Mouse (Mus musculus) forebrain, embryonic 15.5 days (tissue): ENCODE measurements around the gene Psmb6. TPM values are rescaled to one million over a fixed set of nuclear protein-coding genes. Genes with fewer than 3 reads are reported as not detected.

Experiments
- ATAC-seq: fragments of 200-750 bp; cut with Nextera tagmentation; replicated peaks from 2 replicates; pipeline ENCODE4 v1.8.0; 2017; ENCODE audit warnings: mild to moderate bottlenecking, moderate TSS enrichment, moderate library complexity
- H3K27ac ChIP-seq: fragments of 300-500 bp; sonication (generic); replicated peaks from 2 replicates; pipeline ENCODE4 v1.5.1; 2015; ENCODE audit warnings: mild to moderate bottlenecking, inconsistent platforms
- H3K27me3 ChIP-seq: fragments of 300-500 bp; sonication (generic); 2 replicates; pipeline ENCODE4 v1.6.1; 2015; ENCODE audit warnings: inconsistent platforms
- H3K36me3 ChIP-seq: fragments of 300-500 bp; sonication (generic); 2 replicates; pipeline ENCODE4 v1.6.1; 2015; ENCODE audit warnings: mild to moderate bottlenecking, inconsistent platforms
- H3K4me1 ChIP-seq: fragments of 300-500 bp; sonication (generic); 2 replicates; pipeline ENCODE4 v1.6.1; 2015; ENCODE audit warnings: inconsistent platforms
- H3K4me2 ChIP-seq: fragments of 300-500 bp; sonication (generic); replicated peaks from 2 replicates; pipeline ENCODE4 v1.6.1; 2015; ENCODE audit warnings: mild to moderate bottlenecking, inconsistent platforms
- H3K4me3 ChIP-seq: fragments of 300-500 bp; sonication (generic); 2 replicates; pipeline ENCODE4 v1.5.1; 2015; ENCODE audit warnings: mild to moderate bottlenecking, inconsistent platforms
- H3K9ac ChIP-seq: fragments of 300-500 bp; sonication (generic); replicated peaks from 2 replicates; pipeline ENCODE4 v1.6.1; 2015; ENCODE audit warnings: mild to moderate bottlenecking, inconsistent platforms
- H3K9me3 ChIP-seq: fragments of 300-500 bp; sonication (generic); 2 replicates; pipeline ENCODE4 v1.6.1; 2016; ENCODE audit warnings: inconsistent platforms
- WGBS: fragments of 180-500 bp; shearing (Covaris S2); methylation state at CpG from one replicate; pipeline ENCODE4 v1.1.7; 2015; ENCODE audit warnings: mixed read lengths; 5-methylcytosine and 5-hydroxymethylcytosine counted together
- polyA plus RNA-seq: library from polyadenylated mRNA; unstranded; fragments of >200 nt; fragmentation: Nextera tagmentation; extraction: Ambion mirVana; gene quantifications from 2 replicates; pipeline ENCODE4 v1.2.1, GENCODE M21; 2015

The Psmb6 gene
- polyA plus RNA-seq, 1 experiment from 2014 or later = 750 TPM

- Histone ChIP-seq H3K27ac (no peak overlapping the region), H3K36me3 (no peaks in the 10 kb centered on the region), H3K27me3 (no peaks in the 10 kb centered on the region), H3K4me1 (peaks cover 39% of the 10 kb centered on the region), H3K4me2 (no peak overlapping the region), H3K9ac (no peak overlapping the region), H3K9me3 (no peaks in the 10 kb centered on the region), H3K4me3 (no peak overlapping the region)
- no peak for ATAC-seq
- 76% methylated on average over 3 of the region's 3 CpGs for WGBS
Measured at GRCm38 (mm10) chr11:70577201-70577600, 52.0 kb downstream of the Psmb6 start.

Other genes starting within 250 kb of the Psmb6 start
- gene Alox12e, start 202.7 kb upstream of the Psmb6 start, polyA plus RNA-seq = not detected in 2 replicates
- not detected in 2 replicates for gene Alox15, start 173.3 kb upstream of the Psmb6 start, polyA plus RNA-seq
- gene Pelp1, start 115.3 kb upstream of the Psmb6 start, polyA plus RNA-seq = 33.4 and 37.2 TPM in 2 replicates
- gene Arrb2, start 92.7 kb upstream of the Psmb6 start, polyA plus RNA-seq = 38.1 and 38.4 TPM in 2 replicates
- 40.2 and 45.0 TPM in 2 replicates for gene Med11, start 73.4 kb upstream of the Psmb6 start, polyA plus RNA-seq
- gene Zmynd15, start 65.9 kb upstream of the Psmb6 start, polyA plus RNA-seq = 0.52 and 0.56 TPM in 2 replicates
- gene Cxcl16, start 65.4 kb upstream of the Psmb6 start, polyA plus RNA-seq = 1.4 and 1.9 TPM in 2 replicates
- gene Tm4sf5, start 20.1 kb upstream of the Psmb6 start, polyA plus RNA-seq = 1.0 and 2.0 TPM in 2 replicates
- gene Vmo1, start 10.8 kb upstream of the Psmb6 start, polyA plus RNA-seq = 0.29 and 0.36 TPM in 2 replicates
- gene Gltpd2, start 6.2 kb upstream of the Psmb6 start, polyA plus RNA-seq = 0.14 TPM in 1 of 2 replicates, not detected in the other
- gene Gm40193, start 7.6 kb downstream of the Psmb6 start, polyA plus RNA-seq = not detected in 2 replicates
- gene Pld2, start 14.7 kb downstream of the Psmb6 start, polyA plus RNA-seq = 7.0 and 8.2 TPM in 2 replicates
- gene Mink1, start 37.5 kb downstream of the Psmb6 start, polyA plus RNA-seq = 14.3 and 15.6 TPM in 2 replicates
- gene 4930544D05Rik, start 90.5 kb downstream of the Psmb6 start, polyA plus RNA-seq = not detected in 2 replicates
- gene Chrne, start 93.8 kb downstream of the Psmb6 start, polyA plus RNA-seq = 0.34 TPM in 1 of 2 replicates, not detected in the other
- gene Gp1ba, start 113.8 kb downstream of the Psmb6 start, polyA plus RNA-seq = 0.08 and 0.24 TPM in 2 replicates
- gene Rnf167, start 121.9 kb downstream of the Psmb6 start, polyA plus RNA-seq = 126 and 130 TPM in 2 replicates
- gene Slc25a11, start 122.1 kb downstream of the Psmb6 start, polyA plus RNA-seq = 167 and 168 TPM in 2 replicates
- gene Pfn1, start 129.3 kb downstream of the Psmb6 start, polyA plus RNA-seq = 683 and 724 TPM in 2 replicates
- 6.3 and 8.4 TPM in 2 replicates for gene Eno3, start 131.8 kb downstream of the Psmb6 start, polyA plus RNA-seq
- gene Spag7, start 144.0 kb downstream of the Psmb6 start, polyA plus RNA-seq = 148 and 153 TPM in 2 replicates
- 17.0 and 17.6 TPM in 2 replicates for gene Camta2, start 162.7 kb downstream of the Psmb6 start, polyA plus RNA-seq
- 0.69 and 1.5 TPM in 2 replicates for gene Inca1, start 174.8 kb downstream of the Psmb6 start, polyA plus RNA-seq
- 1.4 and 1.5 TPM in 2 replicates for gene Kif1c, start 175.2 kb downstream of the Psmb6 start, polyA plus RNA-seq
- gene Zfp3, start 238.8 kb downstream of the Psmb6 start, polyA plus RNA-seq = 15.5 and 16.9 TPM in 2 replicates